Comparison of ENCODE assay signal across 8 mouse cellular contexts in the genomic region with DNA sequence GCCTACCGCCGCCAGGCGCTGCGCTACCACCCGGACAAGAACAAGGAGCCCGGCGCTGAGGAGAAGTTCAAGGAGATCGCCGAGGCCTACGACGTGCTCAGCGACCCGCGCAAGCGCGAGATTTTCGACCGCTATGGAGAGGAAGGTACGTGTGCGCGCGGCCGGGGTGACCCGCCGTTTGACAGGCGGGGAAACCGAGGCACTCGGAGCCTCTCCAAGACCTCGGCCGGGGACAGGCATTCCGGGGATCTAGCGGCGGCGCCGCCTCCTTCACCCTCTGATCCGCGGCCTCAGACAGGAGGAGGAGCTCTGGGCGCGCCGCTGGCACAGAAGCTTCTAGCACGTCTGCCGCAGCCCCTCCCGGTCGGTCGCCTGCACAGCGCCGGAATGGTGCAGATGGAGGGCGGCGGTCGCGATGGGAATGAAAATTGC. TPM values are rescaled to one million over a fixed set of nuclear protein-coding genes. Genes with fewer than 3 reads are reported as not detected.
A peak's percentile ranks its signal among the peaks of the same experiment; 100 is the strongest.
DNase-seq lines count a peak whose midpoint lies in the region; ATAC-seq and TF ChIP-seq lines count a peak whose summit lies in the region.

No protein-coding gene starts in this region.

- peaks cover 5 to 27% of the 10 kb centered on the region in 2 experiments for H3K4me1 ChIP-seq in ES-E14 (ENCODE audit: control insufficient read depth in 2 of 2, insufficient read depth in 2 of 2, low read length in 2 of 2, poor library complexity in 1 of 2)
- peaks cover 19% of the 10 kb centered on the region for H3K4me1 ChIP-seq in hindbrain, embryonic 12.5 days

- DNase-seq in ES-E14 (ENCODE audit: low read depth, low spot score) = no peak
- peak; percentile 90 for DNase-seq in brain, embryonic 14.5 days (ENCODE audit: low read depth)
- DNase-seq in layer of hippocampus, postnatal 25 days (ENCODE audit: extremely low spot score in 1 of 2, low spot score in 1 of 2) = peak; percentile 65 to 81
- DNase-seq in lung, postnatal 10 days = peak; percentile 92
- peak; percentile 50 for DNase-seq in retina, adult 2 months (ENCODE audit: low read depth, low spot score)
- DNase-seq in thymus, postnatal 4 days = peak; percentile 88

- H3K9ac ChIP-seq in ES-E14 (ENCODE audit: insufficient read depth, low read depth, low read length, poor library complexity, severe bottlenecking) = peak overlapping the region; percentile 90
- peak overlapping the region; percentile 89 for H3K9ac ChIP-seq in hindbrain, embryonic 12.5 days

- peak; percentile 60 for ATAC-seq in frontal cortex, adult (ENCODE audit: low TSS enrichment)
- peak; percentile 77 for ATAC-seq in hindbrain, embryonic 12.5 days (ENCODE audit: low FRiP score)

- peak; percentile 5; the same call in 1 of the 2 replicates for TF ChIP-seq POLR2A in brain, embryonic 14.5 days (IDR thresholded peaks at IDR 0.05; ENCODE audit: borderline replicate concordance, extremely low read depth, insufficient read depth, insufficient read length, poor library complexity, severe bottlenecking)

- in situ Hi-C loops in ES-E14 (cut with MboI; ENCODE audit: low sequenced_read_pairs in 2 of 2, unreplicated experiment in 2 of 2) = no loop called here

- H3K4me3 ChIP-seq in ES-E14 (ENCODE audit: insufficient read depth in 1 of 2, low read depth in 1 of 2, low read length in 2 of 2, poor library complexity in 1 of 2, severe bottlenecking in 1 of 2) = peak overlapping the region; percentile 90 to 99
- peak overlapping the region; percentile 72 for H3K4me3 ChIP-seq in hindbrain, embryonic 12.5 days

- no peaks in the 10 kb centered on the region for H3K9me3 ChIP-seq in ES-E14 (ENCODE audit: control insufficient read depth, insufficient read depth, low read depth, low read length)
- H3K9me3 ChIP-seq in hindbrain, embryonic 12.5 days (replicated peaks) = no peaks in the 10 kb centered on the region

- under 1% methylated on average over 51 of the region's 51 CpGs for WGBS in hindbrain, embryonic 12.5 days

- peaks cover 32% of the 10 kb centered on the region for H3K36me3 ChIP-seq in ES-E14 (ENCODE audit: control insufficient read depth, insufficient read depth, low read length, poor library complexity, severe bottlenecking)
- H3K36me3 ChIP-seq in hindbrain, embryonic 12.5 days = peaks cover 35% of the 10 kb centered on the region

- H3K4me2 ChIP-seq in hindbrain, embryonic 12.5 days (replicated peaks) = peak overlapping the region; percentile 79

- H3K27ac ChIP-seq in ES-E14 (ENCODE audit: insufficient read depth, low read depth, low read length, poor library complexity, severe bottlenecking) = peak overlapping the region; percentile 82
- H3K27ac ChIP-seq in hindbrain, embryonic 12.5 days = peak overlapping the region; percentile 96

- TF ChIP-seq CTCF in brain, embryonic 14.5 days (IDR thresholded peaks at IDR 0.05; ENCODE audit: borderline replicate concordance, extremely low read depth, insufficient read depth, insufficient read length) = no peak

- H3K27me3 ChIP-seq in hindbrain, embryonic 12.5 days = no peaks in the 10 kb centered on the region

TF ChIP-seq in ES-E14, 5 proteins besides CTCF, POLR2A, EP300 and RAD21:
- TF ChIP-seq CHD2 (IDR thresholded peaks at IDR 0.05; ENCODE audit: low read depth, low read length) (no peak), HCFC1 (IDR thresholded peaks at IDR 0.05; ENCODE audit: borderline replicate concordance, insufficient read depth, low read length) (no peak; the same call in 1 of the 2 replicates), ZNF384 (IDR thresholded peaks at IDR 0.05; ENCODE audit: low read depth, low read length) (no peak), ZC3H11A (IDR thresholded peaks at IDR 0.05; ENCODE audit: borderline replicate concordance, low read depth, low read length) (no peak), MAFK (IDR thresholded peaks at IDR 0.05; ENCODE audit: insufficient read depth, low read depth, low read length) (no peak)

RNA-seq across cellular contexts. Expression of gene Dnajb1, which starts 0.4 kb away (rescaled TPM):
- total RNA-seq in ES-E14 (2012; rRNA removed) = 22.9 and 30.1 TPM in 2 replicates
- 35.1 and 38.0 TPM in 2 replicates for polyA plus RNA-seq in brain, embryonic 14.5 days (2012; rRNA removed)
- polyA plus RNA-seq in hindbrain, embryonic 12.5 days (2016; fragmentation: Nextera tagmentation; extraction: Ambion mirVana) = 57.1 and 62.8 TPM in 2 replicates
- 10 to 100 TPM; 30.0 to 40.0 TPM for total RNA-seq in layer of hippocampus, postnatal 25 days (2021)

RNA-seq across cellular contexts. Expression of gene Tecr, which starts 0.6 kb away (rescaled TPM):
- total RNA-seq in ES-E14 (2012; rRNA removed) = 246 and 386 TPM in 2 replicates
- polyA plus RNA-seq in brain, embryonic 14.5 days (2012; rRNA removed) = 913 and 1,191 TPM in 2 replicates
- polyA plus RNA-seq in hindbrain, embryonic 12.5 days (2016; fragmentation: Nextera tagmentation; extraction: Ambion mirVana) = 646 and 653 TPM in 2 replicates
- 100 to 1,000 TPM; 510 to 556 TPM for total RNA-seq in layer of hippocampus, postnatal 25 days (2021)

RNA-seq across cellular contexts. Expression of gene Ndufb7, which starts 41.9 kb away (rescaled TPM):
- 236 and 275 TPM in 2 replicates for total RNA-seq in ES-E14 (2012; rRNA removed)
- polyA plus RNA-seq in brain, embryonic 14.5 days (2012; rRNA removed) = 294 and 383 TPM in 2 replicates
- polyA plus RNA-seq in hindbrain, embryonic 12.5 days (2016; fragmentation: Nextera tagmentation; extraction: Ambion mirVana) = 307 and 342 TPM in 2 replicates
- 100 to 1,000 TPM; 140 to 161 TPM for total RNA-seq in layer of hippocampus, postnatal 25 days (2021)

RNA-seq across cellular contexts. Expression of gene Gipc1, which starts 44.1 kb away (rescaled TPM):
- total RNA-seq in ES-E14 (2012; rRNA removed) = 73.2 and 73.7 TPM in 2 replicates
- polyA plus RNA-seq in brain, embryonic 14.5 days (2012; rRNA removed) = 91.4 and 105 TPM in 2 replicates
- 188 and 193 TPM in 2 replicates for polyA plus RNA-seq in hindbrain, embryonic 12.5 days (2016; fragmentation: Nextera tagmentation; extraction: Ambion mirVana)
- total RNA-seq in layer of hippocampus, postnatal 25 days (2021) = 10 to 100 TPM; 67.7 to 69.2 TPM

RNA-seq across cellular contexts. Expression of gene Ptger1, which starts 58.1 kb away (rescaled TPM):
- total RNA-seq in ES-E14 (2012; rRNA removed) = 1.7 and 2.4 TPM in 2 replicates
- 1.1 and 1.4 TPM in 2 replicates for polyA plus RNA-seq in brain, embryonic 14.5 days (2012; rRNA removed)
- 0.70 and 0.93 TPM in 2 replicates for polyA plus RNA-seq in hindbrain, embryonic 12.5 days (2016; fragmentation: Nextera tagmentation; extraction: Ambion mirVana)
- 1 to 10 TPM; 1.3 to 1.6 TPM for total RNA-seq in layer of hippocampus, postnatal 25 days (2021)
